Mouse (Mus musculus): ENCODE data around the gene Ldhb. TPM values are rescaled to one million over a fixed set of nuclear protein-coding genes. Genes with fewer than 3 reads are reported as not detected.
"Not testable (repeated sequence)": the region's sequence is repeated elsewhere in the genome, so short reads cannot be mapped to it uniquely, and the experiment has no call there.

Ldhb gene
- total RNA-seq, 2 experiments from 2014 or later = 1,648 to 1,721 TPM

GRCm38 (mm10) chr6:142515379-142515778, 7.6 kb upstream of the Ldhb start:
- intact Hi-C loops (cut with DNase I) = loop anchor here (5.0 kb wide), 3 partner anchors 128 to 1028 kb away; partner anchors contain the start of genes Golt1b and Recql
- not testable (repeated sequence) for DNase-seq

- peak; percentile 39 to 71 for DNase-seq
Measured at GRCm38 (mm10) chr6:142514912-142515311, 7.2 kb upstream of the Ldhb start.

GRCm38 (mm10) chr6:142512902-142513301, 5.1 kb upstream of the Ldhb start:
- DNase-seq = no peak
- intact Hi-C loops (cut with DNase I) = no loop called here

More at GRCm38 (mm10) chr6:142514912-142515311, 7.2 kb upstream of the Ldhb start:
- intact Hi-C loops (cut with DNase I) = loop anchor here (5.0 kb wide), 3 partner anchors 128 to 1028 kb away; partner anchors contain the start of genes Golt1b and Recql

- intact Hi-C loops (cut with DNase I) = no loop called here
Measured at GRCm38 (mm10) chr6:142511516-142512135, 3.9 kb upstream of the Ldhb start.

GRCm38 (mm10) chr6:142508663-142509062, 906 bp upstream of the Ldhb start:
- DNase-seq = no peak
- intact Hi-C loops (cut with DNase I) = no loop called here

More at GRCm38 (mm10) chr6:142511516-142512135, 3.9 kb upstream of the Ldhb start:
- no peak for DNase-seq

GRCm38 (mm10) chr6:142507033-142507784, 548 bp downstream of the Ldhb start:
- peak; percentile 44 to 52 for DNase-seq
- intact Hi-C loops (cut with DNase I) = loop anchor here (2.0 kb wide), 1 partner anchor 18 kb away; no protein-coding TSS in a partner anchor

- intact Hi-C loops (cut with DNase I) = loop anchor here (2.0 kb wide), 1 partner anchor 18 kb away; no protein-coding TSS in a partner anchor
Measured at GRCm38 (mm10) chr6:142506338-142507032, 1.3 kb downstream of the Ldhb start.

GRCm38 (mm10) chr6:142503601-142504000, 4.2 kb downstream of the Ldhb start:
- DNase-seq = no peak
- intact Hi-C loops (cut with DNase I) = no loop called here

More at GRCm38 (mm10) chr6:142506338-142507032, 1.3 kb downstream of the Ldhb start:
- DNase-seq = no peak

GRCm38 (mm10) chr6:142502519-142503125, 5.1 kb downstream of the Ldhb start:
- DNase-seq = no peak
- intact Hi-C loops (cut with DNase I) = no loop called here

- intact Hi-C loops (cut with DNase I) = not testable (repeated sequence)
Measured at GRCm38 (mm10) chr6:142490114-142490513, 17.6 kb downstream of the Ldhb start.

GRCm38 (mm10) chr6:142487638-142488037, 20.1 kb downstream of the Ldhb start:
- no peak for DNase-seq
- intact Hi-C loops (cut with DNase I) = loop anchor here (2.0 kb wide), 1 partner anchor 19 kb away; the partner anchor contains the start of gene Ldhb

More at GRCm38 (mm10) chr6:142490114-142490513, 17.6 kb downstream of the Ldhb start:
- DNase-seq = not testable (repeated sequence)

GRCm38 (mm10) chr6:142485478-142486123, 22.2 kb downstream of the Ldhb start:
- intact Hi-C loops (cut with DNase I) = no loop called here
- DNase-seq = peak in 1 of 2 experiments; percentile 29

GRCm38 (mm10) chr6:142477239-142477638, 30.5 kb downstream of the Ldhb start:
- DNase-seq = peak; percentile 30 to 37
- intact Hi-C loops (cut with DNase I) = loop anchor here (1.0 kb wide), 1 partner anchor 42 kb away; no protein-coding TSS in a partner anchor

- intact Hi-C loops (cut with DNase I) = no loop called here
- no peak for DNase-seq
Measured at GRCm38 (mm10) chr6:142472801-142473203, 35.0 kb downstream of the Ldhb start, which contains the start of gene Gys2. Gys2 (minus strand) TSS chr6:142473109.

- intact Hi-C loops (cut with DNase I) = no loop called here
Measured at GRCm38 (mm10) chr6:142471141-142471540, 36.6 kb downstream of the Ldhb start.

GRCm38 (mm10) chr6:142469602-142470001, 38.2 kb downstream of the Ldhb start:
- intact Hi-C loops (cut with DNase I) = loop anchor here (5.0 kb wide), 1 partner anchor 97 kb away; no protein-coding TSS in a partner anchor
- DNase-seq = no peak

More at GRCm38 (mm10) chr6:142471141-142471540, 36.6 kb downstream of the Ldhb start:
- DNase-seq = no peak

- intact Hi-C loops (cut with DNase I) = no loop called here
- DNase-seq = no peak
Measured at GRCm38 (mm10) chr6:142462194-142462593, 45.6 kb downstream of the Ldhb start.

GRCm38 (mm10) chr6:142459017-142459678, 48.6 kb downstream of the Ldhb start:
- DNase-seq = no peak
- intact Hi-C loops (cut with DNase I) = no loop called here

- DNase-seq = no peak
- intact Hi-C loops (cut with DNase I) = no loop called here
Measured at GRCm38 (mm10) chr6:142458010-142458409, 49.7 kb downstream of the Ldhb start.

Measured in heart, postnatal 10 days (tissue).